Mouse (Mus musculus): ENCODE measurements around the gene Commd1. TPM values are rescaled to one million over a fixed set of nuclear protein-coding genes. Genes with fewer than 3 reads are reported as not detected.

Gene Commd1
- polyA plus RNA-seq, 1 experiment from 2014 or later: 363 TPM

GRCm38 (mm10) chr11:22872307-22872680 lies 109.9 kb downstream of the Commd1 start:
- no peaks in the 10 kb centered on the region for H3K27me3 ChIP-seq (ENCODE audit: insufficient read depth, poor library complexity, severe bottlenecking)
- H3K36me3 ChIP-seq: no peaks in the 10 kb centered on the region
- 50% methylated on average over 4 of the region's 4 CpGs for WGBS
- H3K4me1 ChIP-seq: no peaks in the 10 kb centered on the region
- H3K4me3 ChIP-seq: no peak overlapping the region
- peak overlapping the region; percentile 25; the same call in 1 of the 2 replicates for H3K27ac ChIP-seq
- DNase-seq (ENCODE audit: low spot score): no peak
- no peaks in the 10 kb centered on the region for H3K9me3 ChIP-seq

GRCm38 (mm10) chr11:22871628-22872306 lies 110.4 kb downstream of the Commd1 start:
- Histone ChIP-seq H3K27ac (peak overlapping the region; percentile 25; the same call in 1 of the 2 replicates), H3K36me3 (no peaks in the 10 kb centered on the region), H3K27me3 (ENCODE audit: insufficient read depth, poor library complexity, severe bottlenecking) (no peaks in the 10 kb centered on the region), H3K9me3 (no peaks in the 10 kb centered on the region), H3K4me1 (no peaks in the 10 kb centered on the region), H3K4me3 (no peak overlapping the region)
- 51% methylated on average over 7 of the region's 7 CpGs for WGBS
- DNase-seq (ENCODE audit: low spot score): no peak

GRCm38 (mm10) chr11:22868582-22868981 lies 113.6 kb downstream of the Commd1 start:
- Histone ChIP-seq H3K27me3 (ENCODE audit: insufficient read depth, poor library complexity, severe bottlenecking) (peaks cover 9% of the 10 kb centered on the region; the same call in 1 of the 2 replicates), H3K27ac (no peak overlapping the region), H3K9me3 (no peaks in the 10 kb centered on the region), H3K36me3 (no peaks in the 10 kb centered on the region), H3K4me1 (no peaks in the 10 kb centered on the region), H3K4me3 (no peak overlapping the region)
- DNase-seq (ENCODE audit: low spot score): no peak
- WGBS: 81% methylated on average over 8 of the region's 8 CpGs

- 86% methylated on average over 5 of the region's 5 CpGs for WGBS
Measured at GRCm38 (mm10) chr11:22867691-22868090, 114.5 kb downstream of the Commd1 start.

GRCm38 (mm10) chr11:22865635-22866246 lies 116.4 kb downstream of the Commd1 start:
- no peak for DNase-seq (ENCODE audit: low spot score)
- Histone ChIP-seq H3K27ac (no peak overlapping the region), H3K27me3 (ENCODE audit: insufficient read depth, poor library complexity, severe bottlenecking) (peaks cover 31% of the 10 kb centered on the region), H3K9me3 (no peaks in the 10 kb centered on the region), H3K4me3 (no peak overlapping the region), H3K36me3 (no peaks in the 10 kb centered on the region), H3K4me1 (no peaks in the 10 kb centered on the region)
- WGBS: 82% methylated on average over 7 of the region's 7 CpGs

More at GRCm38 (mm10) chr11:22867691-22868090, 114.5 kb downstream of the Commd1 start:
- H3K4me1 ChIP-seq: no peaks in the 10 kb centered on the region
- H3K27ac ChIP-seq: no peak overlapping the region
- H3K27me3 ChIP-seq (ENCODE audit: insufficient read depth, poor library complexity, severe bottlenecking): peaks cover 15% of the 10 kb centered on the region; the same call in 1 of the 2 replicates
- H3K36me3 ChIP-seq: no peaks in the 10 kb centered on the region
- H3K9me3 ChIP-seq: no peaks in the 10 kb centered on the region
- H3K4me3 ChIP-seq: no peak overlapping the region
- DNase-seq (ENCODE audit: low spot score): no peak

- WGBS: 61% methylated on average over 8 of the region's 8 CpGs
- H3K9me3 ChIP-seq: no peaks in the 10 kb centered on the region
- H3K27me3 ChIP-seq (ENCODE audit: insufficient read depth, poor library complexity, severe bottlenecking): peaks cover 31% of the 10 kb centered on the region
- DNase-seq (ENCODE audit: low spot score): no peak
- no peak overlapping the region for H3K4me3 ChIP-seq
- H3K4me1 ChIP-seq: peaks cover 10% of the 10 kb centered on the region
- H3K27ac ChIP-seq: no peak overlapping the region
- H3K36me3 ChIP-seq: no peaks in the 10 kb centered on the region
Measured at GRCm38 (mm10) chr11:22864305-22865060, 117.7 kb downstream of the Commd1 start.

- Histone ChIP-seq H3K27ac (no peak overlapping the region), H3K4me1 (peaks cover 17% of the 10 kb centered on the region), H3K4me3 (no peak overlapping the region), H3K27me3 (ENCODE audit: insufficient read depth, poor library complexity, severe bottlenecking) (peaks cover 36% of the 10 kb centered on the region), H3K36me3 (no peaks in the 10 kb centered on the region), H3K9me3 (no peaks in the 10 kb centered on the region)
- WGBS: 33% methylated on average over 4 of the region's 4 CpGs
- DNase-seq (ENCODE audit: low spot score): no peak
Measured at GRCm38 (mm10) chr11:22863581-22863980, 118.6 kb downstream of the Commd1 start.

GRCm38 (mm10) chr11:22861315-22861714 lies 120.9 kb downstream of the Commd1 start:
- Histone ChIP-seq H3K27ac (no peak overlapping the region), H3K36me3 (no peaks in the 10 kb centered on the region), H3K27me3 (ENCODE audit: insufficient read depth, poor library complexity, severe bottlenecking) (peaks cover 59% of the 10 kb centered on the region), H3K9me3 (no peaks in the 10 kb centered on the region), H3K4me1 (peaks cover 26% of the 10 kb centered on the region), H3K4me3 (no peak overlapping the region)
- DNase-seq (ENCODE audit: low spot score): no peak
- WGBS: 76% methylated on average over 4 of the region's 4 CpGs

GRCm38 (mm10) chr11:22860335-22861227 lies 121.6 kb downstream of the Commd1 start, which contains the start of gene B3gnt2:
Gene B3gnt2 (minus strand): TSS chr11:22860961.
- Histone ChIP-seq H3K9me3 (no peaks in the 10 kb centered on the region), H3K36me3 (no peaks in the 10 kb centered on the region), H3K27me3 (ENCODE audit: insufficient read depth, poor library complexity, severe bottlenecking) (peaks cover 59% of the 10 kb centered on the region), H3K4me1 (peaks cover 26% of the 10 kb centered on the region), H3K27ac (peak within 1 kb of the TSS; percentile 90), H3K4me3 (peak within 1 kb of the TSS; percentile 83)
- DNase-seq (ENCODE audit: low spot score): peak; percentile 79
- 5% methylated on average over 41 of the region's 41 CpGs for WGBS

- DNase-seq (ENCODE audit: low spot score): peak; percentile 94
- Histone ChIP-seq H3K9me3 (no peaks in the 10 kb centered on the region), H3K4me3 (peak overlapping the region; percentile 83), H3K27ac (peak overlapping the region; percentile 90), H3K4me1 (peaks cover 26% of the 10 kb centered on the region), H3K36me3 (no peaks in the 10 kb centered on the region), H3K27me3 (ENCODE audit: insufficient read depth, poor library complexity, severe bottlenecking) (peaks cover 56% of the 10 kb centered on the region)
- WGBS: under 1% methylated on average over 44 of the region's 55 CpGs
Measured at GRCm38 (mm10) chr11:22859633-22860334, 122.4 kb downstream of the Commd1 start.

GRCm38 (mm10) chr11:22859301-22859632 lies 122.9 kb downstream of the Commd1 start:
- peaks cover 26% of the 10 kb centered on the region for H3K4me1 ChIP-seq
- DNase-seq (ENCODE audit: low spot score): peak; percentile 78
- WGBS: 0% methylated on average over 25 of the region's 41 CpGs
- no peaks in the 10 kb centered on the region for H3K9me3 ChIP-seq
- H3K27ac ChIP-seq: peak overlapping the region; percentile 90
- no peaks in the 10 kb centered on the region for H3K36me3 ChIP-seq
- H3K4me3 ChIP-seq: peak overlapping the region; percentile 83
- H3K27me3 ChIP-seq (ENCODE audit: insufficient read depth, poor library complexity, severe bottlenecking): peaks cover 52% of the 10 kb centered on the region

All from heart, embryonic 10.5 days (tissue).